Mouse (Mus musculus) layer of hippocampus, postnatal 25 days (tissue): ENCODE measurements at regions not wholly inside any gene's neighbourhood (a gene's known extent, or its start where the extent isn't known, plus 50 kb on each side); places are given as distances from the start of the nearest gene placed in this dataset.

Source experiments
- DNase-seq, 2 experiments: peaks; one replicate each; pipeline ENCODE4 v3.0.0; 2022; ENCODE audit warnings: mixed read lengths in 2 of 2, low spot score in 1 of 2; ENCODE audit errors: extremely low spot score in 1 of 2

GRCm38 (mm10) chr13:6167055-6167761 lies 305.9 kb downstream of the Klf6 start:
- DNase-seq, result no peak

- DNase-seq, result no peak
Measured at GRCm38 (mm10) chr13:6173095-6173494, 311.8 kb downstream of the Klf6 start.

- DNase-seq, result no peak
Measured at GRCm38 (mm10) chr13:6178362-6179070, 317.2 kb downstream of the Klf6 start.

GRCm38 (mm10) chr13:6189133-6189532 lies 327.9 kb downstream of the Klf6 start:
- no peak for DNase-seq

- no peak for DNase-seq
Measured at GRCm38 (mm10) chr13:6189566-6189965, 328.3 kb downstream of the Klf6 start.

- no peak for DNase-seq
Measured at GRCm38 (mm10) chr13:6191186-6191914, 330.1 kb downstream of the Klf6 start.

- DNase-seq, result no peak
Measured at GRCm38 (mm10) chr13:6191915-6192295, 330.6 kb downstream of the Klf6 start.

- no peak for DNase-seq
Measured at GRCm38 (mm10) chr13:6196690-6197089, 335.4 kb downstream of the Klf6 start.

- DNase-seq, result no peak
Measured at GRCm38 (mm10) chr13:6199107-6199506, 337.8 kb downstream of the Klf6 start.

- DNase-seq, result no peak
Measured at GRCm38 (mm10) chr13:6201516-6201915, 340.2 kb downstream of the Klf6 start.

- no peak for DNase-seq
Measured at GRCm38 (mm10) chr13:6204801-6205200, 343.1 kb upstream of the Pitrm1 start.

- no peak for DNase-seq
Measured at GRCm38 (mm10) chr13:6212550-6212949, 335.4 kb upstream of the Pitrm1 start.

- no peak for DNase-seq
Measured at GRCm38 (mm10) chr13:6214189-6214588, 333.8 kb upstream of the Pitrm1 start.

GRCm38 (mm10) chr13:6226087-6226643 lies 321.8 kb upstream of the Pitrm1 start:
- DNase-seq, result no peak

- DNase-seq, result no peak
Measured at GRCm38 (mm10) chr13:6228278-6228677, 319.7 kb upstream of the Pitrm1 start.

- DNase-seq, result no peak
Measured at GRCm38 (mm10) chr13:6235394-6235793, 312.6 kb upstream of the Pitrm1 start.

- DNase-seq, result no peak
Measured at GRCm38 (mm10) chr13:6236503-6236902, 311.4 kb upstream of the Pitrm1 start.

GRCm38 (mm10) chr13:6237201-6237600 lies 310.7 kb upstream of the Pitrm1 start:
- DNase-seq, result no peak

- DNase-seq, result no peak
Measured at GRCm38 (mm10) chr13:6240855-6241254, 307.1 kb upstream of the Pitrm1 start.

- no peak for DNase-seq
Measured at GRCm38 (mm10) chr13:6241472-6242123, 306.4 kb upstream of the Pitrm1 start.

- no peak for DNase-seq
Measured at GRCm38 (mm10) chr13:6250106-6250505, 297.8 kb upstream of the Pitrm1 start.
